Mouse (Mus musculus): ENCODE measurements at regions not wholly inside any gene's neighbourhood (a gene's known extent, or its start where the extent isn't known, plus 50 kb on each side); places are given as distances from the start of the nearest gene placed in this dataset.

- no peak for TF ChIP-seq CTCF (IDR thresholded peaks at IDR 0.05; ENCODE audit: control insufficient read depth, insufficient read depth, insufficient replicate concordance, low read depth, low read length)
- TF ChIP-seq POLR2A (IDR thresholded peaks at IDR 0.05; ENCODE audit: control insufficient read depth, low read depth, low read length) = no peak
These were observed 108.5 kb upstream of the Jag1 start for GRCm38 (mm10) chr2:137224702-137225552.
